Mouse (Mus musculus): ENCODE data around the gene Nacad. TPM values are rescaled to one million over a fixed set of nuclear protein-coding genes. Genes with fewer than 3 reads are reported as not detected.
A peak's percentile ranks its signal among the peaks of the same experiment; 100 is the strongest.
"Not testable (repeated sequence)": the region's sequence is repeated elsewhere in the genome, so short reads cannot be mapped to it uniquely, and the experiment has no call there.

Gene Nacad
- total RNA-seq (2021) (under 1 TPM; 0.23 to 0.52 TPM), polyA plus RNA-seq (2012; rRNA removed) (0.67 and 1.4 TPM in 2 replicates)
- long read RNA-seq: 0 reads

DNA sequence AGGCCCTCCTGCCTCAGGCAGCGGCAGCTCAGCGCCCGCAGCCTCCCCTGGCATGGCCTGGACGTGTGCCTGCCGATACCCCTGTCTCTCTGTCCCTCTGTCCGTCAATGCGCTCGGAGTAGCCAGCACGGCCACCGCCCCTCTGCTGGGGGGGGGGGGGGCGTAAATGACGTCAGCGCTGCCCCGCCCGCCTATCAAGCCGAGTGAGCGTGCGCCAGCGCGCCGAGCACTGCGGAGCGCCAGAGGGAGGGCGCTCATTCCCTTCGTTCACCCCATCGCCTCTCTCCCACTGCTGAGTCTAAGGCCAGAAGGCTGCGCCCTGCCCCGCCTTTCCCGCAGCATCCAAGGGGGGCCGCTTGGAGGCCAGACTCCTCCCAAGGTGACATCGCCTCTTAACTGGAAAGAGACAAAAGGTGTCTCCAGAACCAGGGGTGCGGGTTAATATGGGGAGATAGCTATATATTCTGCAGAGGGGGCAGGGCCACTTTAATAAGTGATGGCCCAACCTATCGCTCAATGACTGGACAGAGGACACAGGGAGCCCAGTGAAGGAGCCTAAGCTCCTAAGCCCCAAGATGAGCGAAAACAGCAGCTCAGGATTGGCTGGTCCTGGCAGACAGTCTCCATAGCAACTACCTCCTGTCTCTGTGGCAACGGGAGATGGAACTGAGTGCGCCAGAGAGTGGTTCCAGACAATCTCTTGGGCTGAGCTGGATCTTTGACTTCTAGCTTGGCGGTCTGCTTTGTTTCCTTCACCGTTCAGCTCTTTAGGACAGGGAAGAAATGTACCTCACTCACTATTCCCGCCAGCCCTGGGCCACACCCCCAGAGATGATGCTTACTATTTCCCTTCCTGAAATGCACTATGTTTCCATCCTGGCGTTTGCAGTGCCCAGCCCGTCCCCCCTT is at the start of gene Nacad:
Nacad (minus strand) TSS at position 563 of the 909 bp plus-strand sequence.
- Histone ChIP-seq H3K9ac (ENCODE audit: low read depth, low read length) (peak within 1 kb of the TSS; percentile 12; the same call in 1 of the 2 replicates), H3K27ac (no peak within 1 kb of the TSS), H3K27me3 (ENCODE audit: control insufficient read depth, insufficient read depth, low read length) (no peaks in the 10 kb centered on the region), H3K4me3 (peak within 1 kb of the TSS; percentile 32), H3K79me2 (replicated peaks; ENCODE audit: control insufficient read depth, insufficient read depth, low read length) (no peaks in the 10 kb centered on the region), H3K36me3 (ENCODE audit: control insufficient read depth, insufficient read depth, low read length) (no peaks in the 10 kb centered on the region), H3K4me1 (ENCODE audit: control insufficient read depth, insufficient read depth, low read length) (peaks cover 2% of the 10 kb centered on the region; the same call in 1 of the 2 replicates)
- no peak for DNase-seq
- TF ChIP-seq EP300 (IDR thresholded peaks at IDR 0.05; ENCODE audit: insufficient read depth, low read depth, low read length): no peak
- TF ChIP-seq POLR2A (IDR thresholded peaks at IDR 0.05; ENCODE audit: insufficient read depth, low read depth, low read length): no peak
- no peak for TF ChIP-seq CTCF (IDR thresholded peaks at IDR 0.05)
- 7% methylated on average over 40 of the region's 41 CpGs for WGBS
- intact Hi-C loops (cut with DNase I): no loop called here

- intact Hi-C loops (cut with DNase I): loop anchor here (1.0 to 5.0 kb wide), 5 partner anchors 42 to 506 kb away; no protein-coding TSS in a partner anchor
- TF ChIP-seq CTCF (IDR thresholded peaks at IDR 0.05) (peak; percentile 76), POLR2A (IDR thresholded peaks at IDR 0.05; ENCODE audit: insufficient read depth, low read depth, low read length) (no peak), EP300 (IDR thresholded peaks at IDR 0.05; ENCODE audit: insufficient read depth, low read depth, low read length) (peak; percentile 74)
- Histone ChIP-seq H3K9ac (ENCODE audit: low read depth, low read length) (no peak overlapping the region), H3K36me3 (ENCODE audit: control insufficient read depth, insufficient read depth, low read length) (no peaks in the 10 kb centered on the region), H3K4me1 (ENCODE audit: control insufficient read depth, insufficient read depth, low read length) (peaks cover 1% of the 10 kb centered on the region; the same call in 1 of the 2 replicates), H3K27ac (no peak overlapping the region), H3K4me3 (no peak overlapping the region), H3K27me3 (ENCODE audit: control insufficient read depth, insufficient read depth, low read length) (no peaks in the 10 kb centered on the region; the same call in 1 of the 2 replicates), H3K79me2 (replicated peaks; ENCODE audit: control insufficient read depth, insufficient read depth, low read length) (no peaks in the 10 kb centered on the region)
- WGBS: 1% methylated on average over 2 of the region's 2 CpGs
- peak; percentile 48 to 71 for DNase-seq
Observed at GRCm38 (mm10) chr11:6654903-6655302, 49.0 kb upstream of the Nacad start.

DNA sequence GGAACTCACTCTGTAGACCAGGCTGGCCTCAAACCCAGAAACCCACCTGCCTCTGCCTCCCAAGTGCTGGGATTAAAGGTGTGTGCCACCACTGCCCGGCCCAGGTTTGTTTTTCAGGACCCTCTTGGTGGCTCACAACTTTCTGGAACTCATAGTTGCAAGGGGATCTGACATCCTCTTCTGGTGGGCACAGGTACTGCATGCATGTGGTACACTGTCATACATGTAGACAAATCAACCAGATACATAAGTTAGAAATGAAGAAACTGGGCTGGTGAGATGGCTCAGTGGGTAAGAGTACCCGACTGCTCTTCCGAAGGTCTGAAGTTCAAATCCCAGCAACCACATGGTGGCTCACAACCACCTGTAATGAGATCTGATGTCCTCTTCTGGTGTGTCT is 47.1 kb upstream of the Nacad start:
- H3K79me2 ChIP-seq (replicated peaks; ENCODE audit: control insufficient read depth, insufficient read depth, low read length); intact Hi-C loops (cut with DNase I); H3K27ac ChIP-seq; H3K36me3 ChIP-seq (ENCODE audit: control insufficient read depth, insufficient read depth, low read length); H3K27me3 ChIP-seq (ENCODE audit: control insufficient read depth, insufficient read depth, low read length); DNase-seq; H3K4me1 ChIP-seq (ENCODE audit: control insufficient read depth, insufficient read depth, low read length); H3K9ac ChIP-seq (ENCODE audit: low read depth, low read length); H3K4me3 ChIP-seq: not testable (repeated sequence)
- 81% methylated on average over 3 of the region's 3 CpGs for WGBS
- peak; percentile 33 for TF ChIP-seq CTCF (IDR thresholded peaks at IDR 0.05)

- no peak for TF ChIP-seq CTCF (IDR thresholded peaks at IDR 0.05)
- TF ChIP-seq EP300 (IDR thresholded peaks at IDR 0.05; ENCODE audit: insufficient read depth, low read depth, low read length): no peak
- Histone ChIP-seq H3K4me3 (no peak overlapping the region), H3K27ac (no peak overlapping the region), H3K79me2 (replicated peaks; ENCODE audit: control insufficient read depth, insufficient read depth, low read length) (no peaks in the 10 kb centered on the region), H3K4me1 (ENCODE audit: control insufficient read depth, insufficient read depth, low read length) (no peaks in the 10 kb centered on the region), H3K27me3 (ENCODE audit: control insufficient read depth, insufficient read depth, low read length) (no peaks in the 10 kb centered on the region), H3K9ac (ENCODE audit: low read depth, low read length) (no peak overlapping the region), H3K36me3 (ENCODE audit: control insufficient read depth, insufficient read depth, low read length) (no peaks in the 10 kb centered on the region)
- WGBS: 73% methylated on average over 7 of the region's 7 CpGs
- no peak for DNase-seq
- intact Hi-C loops (cut with DNase I): no loop called here
Observed at GRCm38 (mm10) chr11:6650519-6650918, 44.7 kb upstream of the Nacad start.

GRCm38 (mm10) chr11:6647831-6648724 is 42.2 kb upstream of the Nacad start:
- H3K9ac ChIP-seq (ENCODE audit: low read depth, low read length): no peak overlapping the region
- H3K79me2 ChIP-seq (replicated peaks; ENCODE audit: control insufficient read depth, insufficient read depth, low read length): no peaks in the 10 kb centered on the region
- no peak for DNase-seq
- 52% methylated on average over 9 of the region's 9 CpGs for whole genome bisulfite sequencing
- intact Hi-C loops (cut with DNase I): no loop called here
- TF ChIP-seq POLR2A (IDR thresholded peaks at IDR 0.05; ENCODE audit: insufficient read depth, low read depth, low read length): no peak
- TF ChIP-seq CTCF (IDR thresholded peaks at IDR 0.05): peak; percentile 33
- no peak for TF ChIP-seq EP300 (IDR thresholded peaks at IDR 0.05; ENCODE audit: insufficient read depth, low read depth, low read length)
- H3K27me3 ChIP-seq (ENCODE audit: control insufficient read depth, insufficient read depth, low read length): no peaks in the 10 kb centered on the region
- H3K4me1 ChIP-seq (ENCODE audit: control insufficient read depth, insufficient read depth, low read length): no peaks in the 10 kb centered on the region
- H3K36me3 ChIP-seq (ENCODE audit: control insufficient read depth, insufficient read depth, low read length): no peaks in the 10 kb centered on the region
- H3K27ac ChIP-seq: no peak overlapping the region
- no peak overlapping the region for H3K4me3 ChIP-seq
